Mouse (Mus musculus) liver, postnatal 0 days (tissue): ENCODE results near the gene Dthd1. TPM values are rescaled to one million over a fixed set of nuclear protein-coding genes. Genes with fewer than 3 reads are reported as not detected.

Source experiments
- ATAC-seq: fragments of 200-750 bp; cut with Nextera tagmentation; 2 replicates; pipeline ENCODE4 v1.8.0; 2017; ENCODE audit warnings: mild to moderate bottlenecking, moderate library complexity
- DNase-seq: peaks from one replicate; pipeline ENCODE4 v3.0.0-alpha.2; 2016
- H3K27ac ChIP-seq: fragments of 300-500 bp; sonication (generic); 2 replicates; pipeline ENCODE4 v1.5.1; 2014; ENCODE audit warnings: antibody characterized with exemption, moderate library complexity, mild to moderate bottlenecking, low read depth
- H3K27me3 ChIP-seq: fragments of 300-500 bp; sonication (generic); 2 replicates; pipeline ENCODE4 v1.6.1; 2014; ENCODE audit warnings: low read length, control low read depth, mixed read lengths; ENCODE audit not compliant: insufficient read depth
- H3K36me3 ChIP-seq: fragments of 300-500 bp; sonication (generic); replicated peaks from 2 replicates; pipeline ENCODE4 v1.6.1; 2014; ENCODE audit warnings: mild to moderate bottlenecking, control low read depth, low read length, moderate library complexity, mixed read lengths; ENCODE audit not compliant: insufficient read depth
- H3K4me1 ChIP-seq: fragments of 300-500 bp; sonication (generic); 2 replicates; pipeline ENCODE4 v1.6.1; 2014; ENCODE audit warnings: antibody characterized with exemption, mild to moderate bottlenecking, control low read depth; ENCODE audit not compliant: insufficient read depth
- H3K4me2 ChIP-seq: fragments of 300-500 bp; sonication (generic); 2 replicates; pipeline ENCODE4 v1.6.1; 2014; ENCODE audit warnings: low read depth, mild to moderate bottlenecking, low read length, moderate library complexity, mixed read lengths
- H3K4me3 ChIP-seq: fragments of 300-500 bp; sonication (generic); 2 replicates; pipeline ENCODE4 v1.5.1; 2014; ENCODE audit warnings: low read depth, low read length
- H3K9ac ChIP-seq: fragments of 300-500 bp; sonication (generic); replicated peaks from 2 replicates; pipeline ENCODE4 v1.6.1; 2014; ENCODE audit warnings: mild to moderate bottlenecking, moderate library complexity
- H3K9me3 ChIP-seq: fragments of 300-500 bp; sonication (generic); 2 replicates; pipeline ENCODE4 v1.6.1; 2016; ENCODE audit warnings: mild to moderate bottlenecking, control low read depth, low read length, mixed read lengths
- CTCF ChIP-seq: sonication (generic); IDR thresholded peaks from 2 replicates; pipeline ENCODE4 v1.5.1; 2016; ENCODE audit warnings: antibody characterized with exemption, low read depth
- EP300 ChIP-seq: IDR thresholded peaks from 2 replicates; pipeline ENCODE4 v1.6.1; 2016; ENCODE audit warnings: antibody characterized with exemption, low read depth, mild to moderate bottlenecking
- WGBS: fragments of 180-500 bp; shearing (Covaris S2); extraction: QIAGEN DNeasy Blood & Tissue Kit; methylation state at CpG from one replicate; pipeline ENCODE4 v1.1.7; 2014; ENCODE audit not compliant: insufficient replicate concordance; 5-methylcytosine and 5-hydroxymethylcytosine counted together
- polyA plus RNA-seq: library from polyadenylated mRNA; unstranded; fragments of >200 nt; fragmentation: Nextera tagmentation; extraction: Ambion mirVana; gene quantifications from 2 replicates; pipeline ENCODE4 v1.2.1, GENCODE M21; 2015

Gene Dthd1
- polyA plus RNA-seq, 1 experiment from 2014 or later, result not detected

GRCm38 (mm10) chr5:62858282-62858681 is 44.7 kb downstream of the Dthd1 start:
- no peaks in the 10 kb centered on the region for H3K9me3 ChIP-seq
- ATAC-seq, result peak; percentile 21; the same call in 1 of the 2 replicates
- H3K9ac ChIP-seq, result no peak overlapping the region
- TF ChIP-seq EP300, result peak; percentile 26; the same call in 1 of the 2 replicates
- no peak for TF ChIP-seq CTCF
- no peak overlapping the region for H3K4me3 ChIP-seq
- no peaks in the 10 kb centered on the region for H3K36me3 ChIP-seq
- H3K4me1 ChIP-seq, result no peaks in the 10 kb centered on the region
- DNase-seq, result no peak
- no peaks in the 10 kb centered on the region for H3K27me3 ChIP-seq
- H3K4me2 ChIP-seq, result no peak overlapping the region
- H3K27ac ChIP-seq, result no peak overlapping the region
- WGBS, result 49% methylated on average over 2 of the region's 2 CpGs

GRCm38 (mm10) chr5:62864348-62864747 is 50.7 kb downstream of the Dthd1 start:
- Histone ChIP-seq H3K4me1 (no peaks in the 10 kb centered on the region), H3K9me3 (no peaks in the 10 kb centered on the region), H3K9ac (no peak overlapping the region), H3K4me2 (no peak overlapping the region), H3K4me3 (no peak overlapping the region), H3K36me3 (no peaks in the 10 kb centered on the region), H3K27ac (no peak overlapping the region), H3K27me3 (no peaks in the 10 kb centered on the region)
- ATAC-seq (no peak), DNase-seq (no peak)
- TF ChIP-seq CTCF, result no peak
- TF ChIP-seq EP300, result no peak
- WGBS, result 75% methylated on average over 3 of the region's 3 CpGs

DNA sequence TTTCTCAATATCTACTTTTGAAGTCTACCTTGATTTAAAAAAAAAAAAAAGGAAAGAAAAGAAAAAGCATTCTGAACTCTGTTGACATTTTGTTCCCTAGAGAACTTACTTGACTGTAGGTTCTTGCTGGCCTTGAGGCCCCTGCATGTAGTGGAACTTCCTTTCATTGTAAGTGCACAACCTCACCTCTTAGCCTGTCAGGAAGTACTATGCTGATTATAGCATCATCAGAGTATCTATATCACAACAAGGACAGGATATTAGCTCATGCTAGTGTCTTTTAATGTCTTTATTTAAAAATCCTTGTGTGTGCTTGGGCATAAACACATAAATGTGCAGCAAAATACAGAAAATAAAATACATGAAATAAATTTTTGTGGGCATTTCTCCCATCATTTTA is 53.4 kb downstream of the Dthd1 start:
- no peak for DNase-seq
- Histone ChIP-seq H3K36me3 (no peaks in the 10 kb centered on the region), H3K27me3 (no peaks in the 10 kb centered on the region), H3K9me3 (no peaks in the 10 kb centered on the region), H3K4me3 (no peak overlapping the region), H3K4me1 (no peaks in the 10 kb centered on the region), H3K4me2 (no peak overlapping the region), H3K27ac (no peak overlapping the region), H3K9ac (no peak overlapping the region)
- no peak for ATAC-seq
- TF ChIP-seq EP300 (no peak), CTCF (no peak)

DNA sequence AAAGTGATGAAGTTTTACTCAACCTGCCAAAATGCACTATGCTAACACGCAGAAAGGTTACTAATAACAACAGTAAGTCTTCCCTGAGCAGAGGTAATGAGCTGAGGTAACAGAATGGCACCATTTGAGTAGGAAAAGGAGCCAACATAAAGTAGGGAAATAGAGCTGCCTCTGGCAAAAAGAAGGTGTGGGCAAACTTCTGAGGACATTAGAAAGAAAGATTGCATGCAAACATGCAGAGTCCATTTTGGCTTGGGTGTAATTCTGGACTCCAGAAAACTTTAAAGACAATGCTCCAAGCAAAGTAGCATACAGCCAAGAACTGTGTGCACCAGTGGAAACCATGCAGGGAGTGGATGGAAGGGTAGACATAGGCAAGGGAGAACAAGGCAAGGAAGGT is 65.9 kb downstream of the Dthd1 start:
- Histone ChIP-seq H3K4me1 (no peaks in the 10 kb centered on the region), H3K36me3 (no peaks in the 10 kb centered on the region), H3K4me2 (no peak overlapping the region), H3K27me3 (no peaks in the 10 kb centered on the region), H3K9me3 (no peaks in the 10 kb centered on the region), H3K27ac (no peak overlapping the region), H3K4me3 (no peak overlapping the region), H3K9ac (no peak overlapping the region)
- 53% methylated on average over 1 of the region's 1 CpGs for WGBS
- no peak for TF ChIP-seq CTCF
- TF ChIP-seq EP300, result no peak
- DNase-seq, result no peak
- ATAC-seq, result no peak

- ATAC-seq (no peak), DNase-seq (no peak)
- Histone ChIP-seq H3K27me3 (no peaks in the 10 kb centered on the region), H3K27ac (no peak overlapping the region), H3K4me3 (no peak overlapping the region), H3K36me3 (no peaks in the 10 kb centered on the region), H3K4me1 (no peaks in the 10 kb centered on the region), H3K9ac (no peak overlapping the region), H3K4me2 (no peak overlapping the region), H3K9me3 (no peaks in the 10 kb centered on the region)
- TF ChIP-seq EP300 (no peak), CTCF (peak; percentile 61)
- 67% methylated on average over 3 of the region's 3 CpGs for WGBS
These were observed 81.7 kb downstream of the Dthd1 start for GRCm38 (mm10) chr5:62895326-62895725.

DNA sequence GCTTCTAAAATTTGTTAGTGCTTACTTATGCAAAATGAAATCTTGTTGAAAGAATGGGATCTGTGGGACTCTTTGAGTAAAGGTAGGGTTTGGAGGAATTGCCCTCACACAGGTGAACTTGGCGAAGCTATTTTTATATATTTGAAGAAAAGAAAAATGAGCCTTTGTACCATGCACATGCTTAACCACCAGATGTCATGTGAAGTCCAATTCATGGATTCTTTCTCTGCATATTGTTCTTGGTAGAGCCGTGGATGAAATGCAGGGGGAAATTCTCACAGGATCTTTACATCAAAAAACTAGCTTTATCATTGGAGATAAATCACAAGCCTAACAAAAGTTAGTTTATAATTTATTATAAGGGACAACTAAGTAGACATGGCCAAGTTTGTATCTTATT is 93.3 kb downstream of the Dthd1 start:
- WGBS, result 77% methylated on average over 2 of the region's 2 CpGs
- no peak for TF ChIP-seq CTCF
- no peak for TF ChIP-seq EP300
- H3K36me3 ChIP-seq, result no peaks in the 10 kb centered on the region
- H3K9me3 ChIP-seq, result no peaks in the 10 kb centered on the region
- no peak overlapping the region for H3K4me2 ChIP-seq
- H3K27me3 ChIP-seq, result no peaks in the 10 kb centered on the region
- ATAC-seq (no peak), DNase-seq (no peak)
- H3K4me3 ChIP-seq, result no peak overlapping the region
- no peak overlapping the region for H3K9ac ChIP-seq
- H3K27ac ChIP-seq, result no peak overlapping the region
- no peaks in the 10 kb centered on the region for H3K4me1 ChIP-seq

DNA sequence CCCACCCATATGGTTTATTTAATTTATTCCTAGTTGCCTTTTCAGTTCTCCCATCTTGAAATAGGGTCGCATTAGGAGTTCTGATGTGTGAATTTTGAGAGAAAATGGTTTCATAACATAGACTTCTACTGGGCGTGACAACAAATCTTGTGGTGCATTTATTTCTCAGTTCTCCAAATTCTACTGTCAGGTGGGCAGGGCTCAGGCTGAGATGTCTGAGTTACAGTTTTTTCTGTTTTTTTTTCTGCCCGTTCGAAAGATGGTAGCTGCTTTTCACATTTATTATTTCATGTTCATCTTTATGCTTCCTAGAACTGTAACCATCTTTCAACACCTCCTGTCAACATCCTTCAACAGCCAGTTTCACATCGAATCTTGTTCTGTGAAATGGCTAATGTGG is 95.5 kb downstream of the Dthd1 start:
- Histone ChIP-seq H3K27me3 (no peaks in the 10 kb centered on the region), H3K9me3 (no peaks in the 10 kb centered on the region), H3K4me3 (no peak overlapping the region), H3K4me2 (no peak overlapping the region), H3K4me1 (no peaks in the 10 kb centered on the region), H3K9ac (no peak overlapping the region), H3K36me3 (no peaks in the 10 kb centered on the region), H3K27ac (no peak overlapping the region)
- DNase-seq (no peak), ATAC-seq (no peak)
- WGBS, result 61% methylated on average over 5 of the region's 5 CpGs
- TF ChIP-seq EP300 (no peak), CTCF (no peak)
